Mouse (Mus musculus): ENCODE measurements around the gene Clec10a. TPM values are rescaled to one million over a fixed set of nuclear protein-coding genes. Genes with fewer than 3 reads are reported as not detected.

Clec10a gene
- polyA plus RNA-seq, 1 experiment from 2014 or later, result 1.4 TPM

DNA sequence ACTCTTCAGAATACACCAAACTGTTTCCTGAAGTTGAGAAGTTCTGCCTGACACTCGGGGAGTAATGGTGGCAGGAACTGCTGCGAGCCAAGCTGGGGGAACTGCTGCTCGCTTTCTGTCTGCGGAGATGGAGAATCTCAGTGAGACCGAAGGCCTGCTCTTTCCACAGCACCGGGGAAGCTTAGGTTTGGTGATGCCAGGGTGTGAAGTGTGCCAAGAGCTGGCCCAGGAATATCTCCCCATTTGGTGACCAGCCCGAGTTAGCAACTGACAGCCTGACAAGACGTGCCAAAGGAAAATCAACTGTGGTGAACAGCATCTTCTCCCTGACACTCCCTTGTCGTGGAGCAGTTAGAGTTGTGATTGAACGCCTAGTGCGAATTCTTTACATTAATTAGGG lies 22.3 kb downstream of the Clec10a start:
- ATAC-seq (ENCODE audit: low FRiP score, low TSS enrichment) (no peak), DNase-seq (ENCODE audit: low spot score) (no peak)
- no peaks in the 10 kb centered on the region for H3K36me3 ChIP-seq (ENCODE audit: control insufficient read depth, insufficient read depth, low read length)
- H3K27me3 ChIP-seq (ENCODE audit: control insufficient read depth, insufficient read depth, low read length), result no peaks in the 10 kb centered on the region
- H3K4me2 ChIP-seq (replicated peaks; ENCODE audit: low read depth), result no peak overlapping the region
- no peak overlapping the region for H3K4me3 ChIP-seq (ENCODE audit: low read depth, low read length)
- 82% methylated on average over 11 of the region's 11 CpGs for WGBS
- TF ChIP-seq EP300 (optimal IDR thresholded peaks at IDR 0.05) (no peak), CTCF (IDR thresholded peaks at IDR 0.05; ENCODE audit: low read depth) (no peak)
- no peaks in the 10 kb centered on the region for H3K9me3 ChIP-seq (ENCODE audit: control insufficient read depth, low read length)
- no peaks in the 10 kb centered on the region for H3K4me1 ChIP-seq (replicated peaks; ENCODE audit: control insufficient read depth, insufficient read depth)
- no peak overlapping the region for H3K9ac ChIP-seq (ENCODE audit: low read length)
- no peak overlapping the region for H3K27ac ChIP-seq (replicated peaks)

DNA sequence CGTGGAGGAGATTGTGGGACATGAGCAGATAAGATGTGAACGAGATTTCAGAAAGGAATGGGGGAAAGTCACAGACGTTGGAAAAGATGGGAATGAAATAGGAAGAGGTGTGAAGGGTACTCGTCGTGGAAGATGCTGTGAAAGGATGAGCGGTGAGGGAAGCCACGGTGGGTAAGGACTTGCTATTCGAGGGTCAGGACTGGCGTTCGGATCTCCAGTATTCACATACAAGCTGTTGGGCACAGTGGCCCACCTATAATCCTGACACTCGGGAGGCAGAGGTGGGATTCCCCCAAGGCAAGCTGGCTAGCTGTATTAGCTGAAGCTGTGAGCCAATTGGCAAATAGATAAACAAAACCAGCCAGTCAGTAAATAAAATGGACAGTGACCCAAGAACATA lies 22.8 kb downstream of the Clec10a start:
- ATAC-seq (ENCODE audit: low FRiP score, low TSS enrichment) (no peak), DNase-seq (ENCODE audit: low spot score) (no peak)
- Histone ChIP-seq H3K9ac (ENCODE audit: low read length) (no peak overlapping the region), H3K4me3 (ENCODE audit: low read depth, low read length) (no peak overlapping the region), H3K4me1 (replicated peaks; ENCODE audit: control insufficient read depth, insufficient read depth) (no peaks in the 10 kb centered on the region), H3K4me2 (replicated peaks; ENCODE audit: low read depth) (no peak overlapping the region), H3K27ac (replicated peaks) (no peak overlapping the region), H3K9me3 (ENCODE audit: control insufficient read depth, low read length) (no peaks in the 10 kb centered on the region), H3K27me3 (ENCODE audit: control insufficient read depth, insufficient read depth, low read length) (no peaks in the 10 kb centered on the region), H3K36me3 (ENCODE audit: control insufficient read depth, insufficient read depth, low read length) (no peaks in the 10 kb centered on the region)
- TF ChIP-seq EP300 (optimal IDR thresholded peaks at IDR 0.05) (no peak), CTCF (IDR thresholded peaks at IDR 0.05; ENCODE audit: low read depth) (no peak)
- 81% methylated on average over 11 of the region's 11 CpGs for WGBS

DNA sequence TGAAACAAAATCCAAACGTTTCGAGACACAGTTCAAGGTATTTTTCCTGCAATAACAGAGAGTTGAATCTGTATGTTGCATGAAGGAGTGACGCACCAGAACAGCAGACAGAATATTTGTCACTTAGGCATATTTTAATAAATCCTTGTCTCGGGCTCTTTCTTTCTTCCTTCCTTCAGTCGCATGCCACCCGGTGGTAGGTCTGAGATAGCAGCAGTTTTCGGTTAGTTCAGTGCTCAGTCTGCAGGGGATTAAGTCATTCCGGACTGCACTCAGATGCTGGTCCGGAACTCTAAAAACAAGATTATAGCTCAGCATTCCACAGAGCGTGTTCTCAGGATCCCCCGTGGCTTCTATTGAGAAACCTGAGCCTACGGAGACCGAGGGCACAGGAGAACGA lies 23.4 kb downstream of the Clec10a start:
- H3K27ac ChIP-seq (replicated peaks), result no peak overlapping the region
- H3K4me2 ChIP-seq (replicated peaks; ENCODE audit: low read depth), result no peak overlapping the region
- no peaks in the 10 kb centered on the region for H3K27me3 ChIP-seq (ENCODE audit: control insufficient read depth, insufficient read depth, low read length)
- 28% methylated on average over 14 of the region's 14 CpGs for WGBS
- DNase-seq (ENCODE audit: low spot score) (peak; percentile 38), ATAC-seq (ENCODE audit: low FRiP score, low TSS enrichment) (no peak)
- H3K4me3 ChIP-seq (ENCODE audit: low read depth, low read length), result no peak overlapping the region
- TF ChIP-seq CTCF (IDR thresholded peaks at IDR 0.05; ENCODE audit: low read depth), result peak; percentile 73
- no peak for TF ChIP-seq EP300 (optimal IDR thresholded peaks at IDR 0.05)
- no peak overlapping the region for H3K9ac ChIP-seq (ENCODE audit: low read length)
- H3K9me3 ChIP-seq (ENCODE audit: control insufficient read depth, low read length), result no peaks in the 10 kb centered on the region
- no peaks in the 10 kb centered on the region for H3K4me1 ChIP-seq (replicated peaks; ENCODE audit: control insufficient read depth, insufficient read depth)
- no peaks in the 10 kb centered on the region for H3K36me3 ChIP-seq (ENCODE audit: control insufficient read depth, insufficient read depth, low read length)

DNA sequence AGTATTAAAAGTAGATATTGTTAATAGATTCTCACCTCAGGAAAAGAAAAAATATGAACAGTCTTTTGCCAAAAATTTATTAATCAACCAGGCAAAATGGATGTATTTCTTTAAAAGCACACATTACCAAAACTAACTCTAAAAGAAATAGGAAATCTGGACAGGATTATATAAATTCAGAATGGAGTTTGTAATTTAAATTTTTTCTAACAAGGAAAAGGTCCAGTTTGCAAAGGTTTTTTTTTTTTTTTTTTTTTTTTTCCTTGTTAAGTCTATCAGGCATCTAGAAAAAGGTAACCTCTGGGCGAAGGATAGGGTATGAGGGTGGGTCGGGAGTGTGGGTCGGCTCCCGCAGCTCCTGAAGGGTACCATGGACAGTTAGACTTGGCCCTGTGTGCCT lies 24.5 kb downstream of the Clec10a start:
- no peak overlapping the region for H3K4me3 ChIP-seq (ENCODE audit: low read depth, low read length)
- ATAC-seq (ENCODE audit: low FRiP score, low TSS enrichment) (no peak), DNase-seq (ENCODE audit: low spot score) (no peak)
- H3K9ac ChIP-seq (ENCODE audit: low read length), result no peak overlapping the region
- H3K27me3 ChIP-seq (ENCODE audit: control insufficient read depth, insufficient read depth, low read length), result no peaks in the 10 kb centered on the region
- TF ChIP-seq EP300 (optimal IDR thresholded peaks at IDR 0.05), result no peak
- TF ChIP-seq CTCF (IDR thresholded peaks at IDR 0.05; ENCODE audit: low read depth), result no peak
- no peak overlapping the region for H3K27ac ChIP-seq (replicated peaks)
- H3K9me3 ChIP-seq (ENCODE audit: control insufficient read depth, low read length), result no peaks in the 10 kb centered on the region
- H3K4me2 ChIP-seq (replicated peaks; ENCODE audit: low read depth), result no peak overlapping the region
- no peaks in the 10 kb centered on the region for H3K36me3 ChIP-seq (ENCODE audit: control insufficient read depth, insufficient read depth, low read length)
- 95% methylated on average over 4 of the region's 4 CpGs for WGBS
- H3K4me1 ChIP-seq (replicated peaks; ENCODE audit: control insufficient read depth, insufficient read depth), result no peaks in the 10 kb centered on the region

DNA sequence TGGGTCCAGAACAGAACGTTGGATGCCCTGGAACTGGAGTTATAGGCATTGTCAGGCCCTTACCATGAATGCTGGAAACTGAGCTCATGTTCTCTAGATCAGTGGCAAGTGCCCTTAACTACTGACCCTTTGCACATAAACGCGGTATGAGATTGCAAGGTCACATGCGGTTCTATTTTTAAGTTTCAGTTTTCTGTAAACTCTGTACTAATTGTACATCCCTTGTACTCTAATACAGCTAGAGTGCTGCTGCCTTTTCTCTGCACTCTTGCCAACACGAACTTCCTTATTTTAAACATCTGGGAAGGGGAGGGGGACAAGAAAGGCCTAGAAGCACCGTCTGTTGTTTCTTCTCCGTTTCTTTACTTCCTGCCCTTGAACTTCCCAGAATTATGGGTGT lies 29.1 kb downstream of the Clec10a start:
- WGBS, result 57% methylated on average over 7 of the region's 7 CpGs
- Histone ChIP-seq H3K9me3 (ENCODE audit: control insufficient read depth, low read length) (no peaks in the 10 kb centered on the region), H3K9ac (ENCODE audit: low read length) (no peak overlapping the region), H3K36me3 (ENCODE audit: control insufficient read depth, insufficient read depth, low read length) (no peaks in the 10 kb centered on the region), H3K4me2 (replicated peaks; ENCODE audit: low read depth) (no peak overlapping the region), H3K27me3 (ENCODE audit: control insufficient read depth, insufficient read depth, low read length) (no peaks in the 10 kb centered on the region), H3K4me1 (replicated peaks; ENCODE audit: control insufficient read depth, insufficient read depth) (no peaks in the 10 kb centered on the region), H3K4me3 (ENCODE audit: low read depth, low read length) (no peak overlapping the region), H3K27ac (replicated peaks) (no peak overlapping the region)
- DNase-seq (ENCODE audit: low spot score), result no peak
- TF ChIP-seq EP300 (optimal IDR thresholded peaks at IDR 0.05) (no peak), CTCF (IDR thresholded peaks at IDR 0.05; ENCODE audit: low read depth) (no peak)
- ATAC-seq (ENCODE audit: low FRiP score, low TSS enrichment), result no peak

DNA sequence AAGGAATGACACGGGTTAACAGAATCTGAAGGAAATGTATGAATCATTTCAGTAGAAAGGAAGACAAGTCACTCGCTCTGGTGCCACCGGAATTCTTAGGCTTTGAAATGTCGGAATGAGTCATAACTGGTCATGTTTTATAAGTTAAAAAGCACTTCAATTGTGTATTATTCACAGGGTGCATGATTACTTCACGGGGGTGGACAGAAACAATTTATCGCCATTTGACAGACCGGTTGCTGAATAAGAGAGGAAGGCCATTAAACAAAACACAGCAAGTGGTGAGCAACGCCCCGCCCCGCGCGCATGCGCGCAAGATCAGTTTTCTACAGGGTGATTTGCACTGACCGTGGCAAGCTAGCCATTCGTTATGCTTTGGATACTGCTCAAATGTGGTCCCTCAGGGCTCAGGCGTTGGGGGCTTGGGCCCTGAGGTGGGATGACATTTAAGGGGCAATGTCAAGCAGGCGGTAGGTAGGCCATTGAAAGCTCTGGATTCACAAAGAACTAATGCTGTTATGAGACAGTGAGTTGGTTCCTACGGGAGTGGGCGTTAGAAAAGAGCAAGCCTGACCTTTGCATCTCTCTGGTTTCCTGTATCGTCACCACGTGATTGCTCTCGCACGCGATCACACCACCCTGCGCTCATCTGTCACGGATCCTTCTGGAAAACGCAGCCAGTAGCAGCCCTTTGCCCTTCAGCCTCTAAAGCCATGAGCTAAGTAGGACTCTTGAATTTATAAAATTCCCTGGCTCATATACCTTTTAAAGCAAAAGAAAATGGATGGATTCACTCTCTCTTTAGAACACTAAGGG lies 33.5 kb downstream of the Clec10a start:
- Histone ChIP-seq H3K36me3 (ENCODE audit: control insufficient read depth, insufficient read depth, low read length) (no peaks in the 10 kb centered on the region), H3K9me3 (ENCODE audit: control insufficient read depth, low read length) (no peaks in the 10 kb centered on the region), H3K27ac (replicated peaks) (peak overlapping the region; percentile 65), H3K27me3 (ENCODE audit: control insufficient read depth, insufficient read depth, low read length) (no peaks in the 10 kb centered on the region), H3K4me1 (replicated peaks; ENCODE audit: control insufficient read depth, insufficient read depth) (peaks cover 4% of the 10 kb centered on the region; the same call in 1 of the 2 replicates), H3K4me3 (ENCODE audit: low read depth, low read length) (no peak overlapping the region), H3K4me2 (replicated peaks; ENCODE audit: low read depth) (no peak overlapping the region), H3K9ac (ENCODE audit: low read length) (no peak overlapping the region)
- no peak for TF ChIP-seq CTCF (IDR thresholded peaks at IDR 0.05; ENCODE audit: low read depth)
- TF ChIP-seq EP300 (optimal IDR thresholded peaks at IDR 0.05), result no peak
- no peak for ATAC-seq (ENCODE audit: low FRiP score, low TSS enrichment)
- no peak for DNase-seq (ENCODE audit: low spot score)
- WGBS, result 69% methylated on average over 28 of the region's 28 CpGs

Measured in stomach, postnatal 0 days (tissue).